In genomic region chr2:80268053-80268452, GRCm38 (mm10) we compare ENCODE assay signal across 9 mouse cellular contexts. TPM values are rescaled to one million over a fixed set of nuclear protein-coding genes. Genes with fewer than 3 reads are reported as not detected.
DNase-seq lines count a peak whose midpoint lies in the region; ATAC-seq and TF ChIP-seq lines count a peak whose summit lies in the region.
"Had no signal": no experiment of that assay in that cellular context is flagged by ENCODE, and none has a peak within 500 bp of the region (broad histone marks: within the 10 kb centered on the region; RNA-seq: fewer than 3 reads in every experiment).

No protein-coding gene starts in this region.

- H3K4me1 ChIP-seq in hindbrain, postnatal 0 days (ENCODE audit: insufficient read depth, low read length), result no peaks in the 10 kb centered on the region
- H3K4me1 ChIP-seq in hindbrain, embryonic 16.5 days (ENCODE audit: control insufficient read depth, insufficient read depth, low read depth, low read length), result no peaks in the 10 kb centered on the region

- peak; percentile 86 for DNase-seq in hindbrain, postnatal 0 days (ENCODE audit: low spot score)
- peak; percentile 34 for DNase-seq in thymus, postnatal 0 days (ENCODE audit: low spot score)
- no peak for DNase-seq in thymus, postnatal 4 days
- peak; percentile 74 for DNase-seq in embryo, embryonic 11 days
- DNase-seq in right cerebral cortex, postnatal 4 days, result no peak
- no peak for DNase-seq in frontal cortex, postnatal 14 days (ENCODE audit: low spot score in 2 of 2)
- no peak for DNase-seq in urinary bladder, adult 2 months (ENCODE audit: low spot score)
- DNase-seq: kidney, postnatal 4 days had no signal

- peak; percentile 53; the same call in 1 of the 2 replicates for ATAC-seq in hindbrain, postnatal 0 days
- ATAC-seq in hindbrain, embryonic 16.5 days, result no peak

- WGBS in hindbrain, postnatal 0 days, result 54% methylated on average over 4 of the region's 4 CpGs
- 55% methylated on average over 4 of the region's 4 CpGs for WGBS in hindbrain, embryonic 16.5 days

- no peak overlapping the region for H3K4me2 ChIP-seq in hindbrain, postnatal 0 days (ENCODE audit: low read depth, low read length)
- no peak overlapping the region for H3K4me2 ChIP-seq in hindbrain, embryonic 16.5 days (ENCODE audit: low read length)

- no peak overlapping the region for H3K4me3 ChIP-seq in hindbrain, postnatal 0 days (ENCODE audit: low read length)
- no peak overlapping the region for H3K4me3 ChIP-seq in hindbrain, embryonic 16.5 days (ENCODE audit: low read length)

- peak; percentile 71 for TF ChIP-seq CTCF in hindbrain, postnatal 0 days (IDR thresholded peaks at IDR 0.05; ENCODE audit: low read depth)

- H3K36me3 ChIP-seq in hindbrain, postnatal 0 days (ENCODE audit: insufficient read depth, low read length), result no peaks in the 10 kb centered on the region
- no peaks in the 10 kb centered on the region for H3K36me3 ChIP-seq in hindbrain, embryonic 16.5 days (ENCODE audit: control insufficient read depth, insufficient read depth, low read length)

- H3K27me3 ChIP-seq in hindbrain, postnatal 0 days (ENCODE audit: insufficient read depth, low read length), result no peaks in the 10 kb centered on the region
- H3K27me3 ChIP-seq in hindbrain, embryonic 16.5 days (replicated peaks; ENCODE audit: control insufficient read depth, insufficient read depth, low read length), result no peaks in the 10 kb centered on the region

- no peak overlapping the region for H3K27ac ChIP-seq in hindbrain, postnatal 0 days
- no peak overlapping the region for H3K27ac ChIP-seq in hindbrain, embryonic 16.5 days (ENCODE audit: low read depth, low read length)

- no peak overlapping the region for H3K9ac ChIP-seq in hindbrain, postnatal 0 days (replicated peaks; ENCODE audit: low read length)
- no peak overlapping the region for H3K9ac ChIP-seq in hindbrain, embryonic 16.5 days (ENCODE audit: low read depth, low read length)

- H3K9me3 ChIP-seq in hindbrain, postnatal 0 days (ENCODE audit: low read length), result no peaks in the 10 kb centered on the region
- H3K9me3 ChIP-seq in hindbrain, embryonic 16.5 days (ENCODE audit: control insufficient read depth, low read length), result no peaks in the 10 kb centered on the region

RNA-seq across cellular contexts. Expression of gene Prdx6b, which starts 24.2 kb away (rescaled TPM):
- total RNA-seq in hindbrain, postnatal 0 days (2014; rRNA removed), result not detected in 2 replicates
- polyA plus RNA-seq in hindbrain, postnatal 0 days (2015; fragmentation: Nextera tagmentation; extraction: Ambion mirVana), result not detected in 2 replicates
- not detected in 2 replicates for polyA plus RNA-seq in hindbrain, embryonic 16.5 days (2015; fragmentation: Nextera tagmentation; extraction: Ambion mirVana)
- not detected in 2 replicates for polyA plus RNA-seq in thymus, postnatal 0 days (2015; fragmentation: Nextera tagmentation; extraction: Ambion mirVana)
- polyA plus RNA-seq in urinary bladder, adult 2 months (2012; rRNA removed), result not detected in 2 replicates

RNA-seq across cellular contexts. Expression of gene Dnajc10, which starts 47.2 kb away (rescaled TPM):
- 51.8 and 58.2 TPM in 2 replicates for total RNA-seq in hindbrain, postnatal 0 days (2014; rRNA removed)
- polyA plus RNA-seq in hindbrain, postnatal 0 days (2015; fragmentation: Nextera tagmentation; extraction: Ambion mirVana), result 63.4 and 66.6 TPM in 2 replicates
- 61.6 and 65.3 TPM in 2 replicates for polyA plus RNA-seq in hindbrain, embryonic 16.5 days (2015; fragmentation: Nextera tagmentation; extraction: Ambion mirVana)
- 45.4 and 47.5 TPM in 2 replicates for polyA plus RNA-seq in thymus, postnatal 0 days (2015; fragmentation: Nextera tagmentation; extraction: Ambion mirVana)
- polyA plus RNA-seq in urinary bladder, adult 2 months (2012; rRNA removed), result 44.5 and 47.1 TPM in 2 replicates

Comparison
In these comparisons a context has a peak if more than half of its experiments do, and no peak if none do; other contexts are left out.
1. DNase-seq: peak in hindbrain, postnatal 0 days (single experiment), thymus, postnatal 0 days (single experiment) and embryo, embryonic 11 days (single experiment); none in thymus, postnatal 4 days (single experiment), right cerebral cortex, postnatal 4 days (single experiment), frontal cortex, postnatal 14 days (0 of 2) and urinary bladder, adult 2 months (single experiment).